Mouse (Mus musculus): ENCODE measurements at regions not wholly inside any gene's neighbourhood (a gene's known extent, or its start where the extent isn't known, plus 50 kb on each side); places are given as distances from the start of the nearest gene placed in this dataset.

- TF ChIP-seq CTCF (IDR thresholded peaks at IDR 0.05; ENCODE audit: low read depth, low read length) (no peak), POLR2A (IDR thresholded peaks at IDR 0.05; ENCODE audit: extremely low read depth, insufficient read depth, low read length) (no peak)
Measured at GRCm38 (mm10) chr11:31729728-31730127, 58.0 kb upstream of the Bod1 start.

Data from liver, adult 2 months (tissue).